Mouse (Mus musculus): ENCODE measurements at regions not wholly inside any gene's neighbourhood (a gene's known extent, or its start where the extent isn't known, plus 50 kb on each side); places are given as distances from the start of the nearest gene placed in this dataset.

DNA sequence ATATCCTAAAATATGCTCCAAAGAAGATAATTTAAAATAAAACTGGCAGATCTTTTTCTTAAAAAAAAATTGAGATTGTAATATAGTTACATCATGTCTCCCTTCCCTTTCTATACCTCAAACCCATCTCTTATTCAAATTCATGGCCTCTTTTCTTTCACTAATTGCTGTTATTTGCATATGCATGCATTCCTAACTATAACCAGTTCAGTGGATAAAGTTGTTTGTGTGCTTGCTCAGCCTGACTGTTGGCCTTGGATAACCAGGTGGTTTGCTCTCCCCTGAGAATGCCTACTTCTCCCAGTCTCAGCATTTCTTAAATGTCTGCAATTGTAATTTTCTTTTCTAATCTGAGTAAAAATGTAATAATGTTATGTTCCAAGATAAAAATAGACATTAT lies 2154.8 kb downstream of the 4930444P10Rik start:
- DNase-seq, result no peak

DNA sequence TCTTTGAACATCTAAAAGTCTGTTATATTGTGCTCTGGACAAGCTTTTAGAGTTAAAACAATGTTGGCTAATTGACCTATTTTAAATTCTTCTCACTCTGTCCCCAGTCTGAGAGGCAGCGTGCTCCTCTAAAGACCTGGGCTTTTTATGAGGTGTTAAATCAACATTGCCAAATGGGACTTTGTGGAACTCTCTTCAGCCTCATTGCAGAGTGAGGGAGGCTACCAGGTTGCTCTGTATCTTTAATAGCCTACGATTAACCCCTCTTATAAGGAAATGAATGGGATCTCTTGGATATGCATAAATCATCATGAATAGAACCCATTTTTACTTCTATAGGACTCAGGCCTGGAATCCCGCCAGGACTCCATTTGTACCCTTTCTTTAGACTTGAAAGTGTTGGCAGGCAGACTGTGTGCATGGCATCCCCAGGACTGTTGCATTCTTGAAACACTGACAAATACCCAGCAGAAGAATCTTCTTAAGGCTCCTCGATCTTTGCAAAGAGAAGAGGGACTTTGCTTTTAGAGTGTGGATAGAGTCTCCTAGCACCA lies 2157.1 kb downstream of the 4930444P10Rik start:
- DNase-seq, result peak; percentile 2 to 5

DNA sequence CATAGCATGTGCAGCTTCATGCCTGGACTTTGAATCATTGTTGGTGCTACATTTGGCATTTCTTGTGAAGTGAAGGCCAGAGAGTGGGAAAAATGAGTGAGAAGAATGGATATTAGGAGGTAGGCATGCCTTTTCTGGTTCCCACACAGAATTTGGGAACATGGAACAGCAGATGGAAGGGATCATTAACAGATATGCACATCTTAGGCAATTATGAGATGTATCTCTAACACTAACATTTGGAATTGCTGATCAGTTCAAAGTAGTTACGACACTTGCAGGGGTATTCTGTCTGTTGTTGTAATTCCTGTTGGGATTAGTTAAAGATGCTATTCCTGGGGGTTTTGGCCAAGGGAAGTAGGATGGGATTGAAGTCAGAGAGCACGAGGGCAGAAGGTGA lies 2164.4 kb downstream of the 4930444P10Rik start:
- DNase-seq, result no peak

DNA sequence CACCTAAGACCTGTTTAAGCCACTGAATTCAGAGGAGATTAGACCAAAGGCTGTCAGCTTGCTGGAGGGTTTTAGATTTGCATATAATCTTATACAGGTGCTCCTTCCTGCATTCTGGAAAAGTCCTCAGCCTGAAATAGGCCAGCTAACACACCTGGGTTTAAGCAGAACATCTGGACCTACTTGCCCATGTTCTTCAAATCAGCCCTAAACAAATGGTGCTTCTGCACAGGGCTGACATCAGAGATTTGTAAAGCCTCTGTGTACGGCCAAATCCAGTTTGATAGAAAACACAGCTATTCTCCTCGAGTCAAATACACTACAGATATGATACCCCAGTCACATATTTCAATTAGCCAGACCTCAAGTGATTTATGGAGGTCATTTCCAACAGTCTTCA lies 2165.2 kb downstream of the 4930444P10Rik start:
- DNase-seq, result no peak

DNA sequence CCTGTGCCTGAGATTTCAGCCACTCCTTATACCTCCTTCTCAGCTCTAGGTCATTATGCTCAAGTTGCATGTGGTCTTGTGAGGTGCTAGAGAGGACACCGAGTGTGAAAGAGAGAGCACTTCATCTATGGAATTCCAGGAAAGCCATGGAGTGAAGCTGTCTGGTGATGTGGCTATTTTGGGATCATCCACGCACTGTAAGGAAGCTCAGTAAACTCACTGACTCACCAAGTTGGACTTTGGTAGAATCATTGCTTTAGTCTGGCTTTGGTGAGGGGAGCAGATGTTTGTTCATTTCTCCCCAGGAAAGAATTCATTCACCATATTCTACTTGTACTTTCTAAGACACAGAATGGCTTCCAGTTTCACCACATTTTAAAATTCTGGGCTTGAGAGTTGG lies 2167.1 kb downstream of the 4930444P10Rik start:
- no peak for DNase-seq

DNA sequence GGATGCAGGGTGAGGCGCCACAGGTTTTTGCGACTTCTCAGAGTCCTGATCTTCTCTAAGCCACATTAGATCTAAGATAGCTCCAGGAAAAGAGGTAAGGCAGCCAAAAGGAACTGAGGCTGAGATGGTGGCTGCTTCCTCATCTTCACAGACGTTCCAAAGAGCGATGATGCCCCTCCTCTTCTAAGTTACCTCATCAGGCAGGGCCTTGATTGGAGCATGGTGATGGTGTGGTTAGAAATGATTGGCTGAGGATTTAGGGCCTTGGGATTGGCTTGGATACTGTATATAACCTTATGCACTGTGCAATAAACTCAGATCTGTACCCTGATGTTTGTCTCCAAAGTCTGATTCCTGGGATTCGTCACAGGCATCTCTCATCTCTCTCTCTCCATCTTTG lies 2177.9 kb downstream of the 4930444P10Rik start:
- DNase-seq, result no peak

DNA sequence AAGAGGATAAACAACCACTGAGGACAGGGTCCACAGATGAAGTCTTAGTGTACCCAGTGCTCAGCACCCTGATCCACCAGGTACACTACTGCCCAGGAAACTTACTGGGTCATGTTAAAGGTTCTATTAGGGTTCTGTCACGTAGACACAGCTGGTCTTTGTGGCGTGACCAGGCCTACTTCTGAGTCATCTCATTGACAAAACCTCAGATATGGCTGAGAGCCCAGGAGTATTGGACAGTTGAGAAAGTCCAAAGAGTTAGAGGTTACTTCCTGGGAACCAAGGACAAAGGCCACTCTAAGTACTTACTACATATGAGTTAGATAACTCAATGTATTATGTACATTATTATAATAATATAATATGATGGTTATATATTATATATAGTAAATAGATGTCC lies 2214.0 kb downstream of the 4930444P10Rik start:
- no peak for DNase-seq

DNA sequence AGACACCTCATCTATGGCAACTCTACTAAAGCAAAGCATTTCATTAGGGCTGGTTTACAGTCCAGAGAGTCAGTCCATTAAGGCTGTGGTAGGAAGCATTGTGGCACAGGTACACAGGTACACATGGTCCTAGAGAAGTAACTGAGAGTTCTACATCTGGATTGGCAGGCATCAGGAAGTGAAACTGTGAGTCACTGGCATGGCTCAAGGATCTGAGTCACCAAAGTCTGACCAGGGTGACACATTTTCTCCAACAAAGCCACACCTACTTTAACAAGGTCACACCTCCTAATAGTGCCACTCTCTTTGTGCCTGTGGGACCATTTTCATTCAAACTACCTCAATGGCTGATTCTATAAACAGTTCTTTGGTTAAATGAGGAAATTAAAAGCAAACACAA lies 2219.2 kb downstream of the 4930444P10Rik start:
- DNase-seq, result no peak

DNA sequence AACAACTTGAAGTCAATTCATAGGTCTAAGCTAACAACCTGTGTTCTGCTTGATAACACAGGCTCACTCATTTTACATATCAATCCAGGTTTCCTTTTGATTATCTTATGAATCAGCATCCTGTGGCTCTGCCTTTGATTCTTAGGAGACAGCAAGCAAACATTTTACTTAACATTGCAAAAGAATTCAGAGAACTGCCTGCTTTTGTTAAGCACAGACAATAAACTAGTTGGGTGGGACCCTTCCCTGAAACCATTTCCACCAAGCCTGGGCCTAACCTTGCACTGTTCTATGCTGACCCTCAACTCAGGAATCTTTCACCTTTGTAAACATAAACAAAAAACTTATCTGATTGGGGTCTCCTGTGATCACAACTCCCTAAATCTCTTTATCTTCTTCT lies 2220.6 kb downstream of the 4930444P10Rik start:
- no peak for DNase-seq

DNA sequence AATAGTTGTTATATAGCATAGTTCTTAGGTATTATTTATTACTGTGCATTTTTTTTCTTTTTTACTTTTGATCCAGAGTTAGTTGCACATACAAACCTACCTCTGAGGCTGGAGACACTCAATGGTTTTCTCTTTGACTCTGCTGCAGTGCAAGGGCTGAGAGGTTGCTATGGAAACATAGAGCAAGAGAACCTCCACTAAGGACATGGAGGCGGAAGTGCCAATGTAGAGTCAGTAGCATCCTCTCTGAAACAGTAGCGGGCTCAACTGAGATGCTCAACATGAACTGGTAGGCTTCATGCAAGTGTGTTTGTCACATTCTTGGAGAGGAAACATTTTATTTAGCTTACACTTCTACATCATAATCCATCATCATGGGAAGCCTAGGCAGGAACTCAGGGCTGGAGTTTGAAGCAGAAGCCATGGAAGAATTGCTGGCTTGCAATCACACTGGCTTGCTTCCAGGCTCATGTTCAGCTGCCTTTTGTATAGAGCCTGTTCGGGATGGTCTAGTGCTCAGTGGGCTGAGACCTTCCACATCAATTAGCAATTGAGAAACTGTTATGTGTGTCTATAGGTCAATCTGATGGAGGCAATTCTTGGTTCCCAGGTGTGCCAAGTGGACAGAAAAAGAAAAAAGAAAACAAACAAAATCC lies 2222.4 kb downstream of the 4930444P10Rik start:
- peak; percentile 35 to 45 for DNase-seq

DNA sequence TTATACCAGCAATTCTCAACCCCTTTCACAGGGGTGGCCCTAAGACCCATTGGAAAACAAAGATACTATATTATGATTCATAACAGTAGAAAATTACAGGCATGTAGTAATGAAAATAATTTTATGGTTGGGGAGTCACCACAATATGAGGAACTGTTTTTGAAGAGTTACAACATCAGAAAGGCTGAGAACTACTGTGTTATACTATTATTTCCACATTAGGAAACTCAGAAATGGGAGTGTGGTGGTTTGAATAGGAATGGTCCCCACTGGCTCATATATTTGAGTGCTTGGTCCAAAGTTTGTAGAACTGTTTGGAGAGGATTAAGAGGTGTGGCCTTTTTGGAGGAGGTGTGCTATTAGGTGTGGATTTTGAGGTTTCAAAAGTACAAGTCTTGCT lies 2227.4 kb downstream of the 4930444P10Rik start:
- no peak for DNase-seq

DNA sequence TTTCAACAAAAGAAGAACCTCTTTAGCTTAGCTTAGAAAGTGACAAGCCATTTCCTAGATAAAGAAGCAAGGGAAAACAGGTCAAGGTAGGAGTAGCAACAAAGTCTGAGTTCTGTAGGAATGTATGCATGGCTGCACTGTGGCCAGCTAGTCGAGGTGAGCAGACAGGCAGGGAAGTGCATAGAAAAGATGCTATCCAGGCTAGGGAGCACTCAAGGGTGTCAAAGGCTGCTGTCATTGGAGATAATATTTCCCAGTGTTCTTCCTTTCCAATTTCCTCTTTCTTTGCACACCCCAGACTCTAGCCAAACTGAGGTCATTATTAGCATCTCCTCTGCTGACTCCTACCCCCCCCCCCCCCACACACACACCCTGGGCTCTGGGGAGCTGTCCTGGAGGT lies 2229.4 kb downstream of the 4930444P10Rik start:
- DNase-seq, result no peak

DNA sequence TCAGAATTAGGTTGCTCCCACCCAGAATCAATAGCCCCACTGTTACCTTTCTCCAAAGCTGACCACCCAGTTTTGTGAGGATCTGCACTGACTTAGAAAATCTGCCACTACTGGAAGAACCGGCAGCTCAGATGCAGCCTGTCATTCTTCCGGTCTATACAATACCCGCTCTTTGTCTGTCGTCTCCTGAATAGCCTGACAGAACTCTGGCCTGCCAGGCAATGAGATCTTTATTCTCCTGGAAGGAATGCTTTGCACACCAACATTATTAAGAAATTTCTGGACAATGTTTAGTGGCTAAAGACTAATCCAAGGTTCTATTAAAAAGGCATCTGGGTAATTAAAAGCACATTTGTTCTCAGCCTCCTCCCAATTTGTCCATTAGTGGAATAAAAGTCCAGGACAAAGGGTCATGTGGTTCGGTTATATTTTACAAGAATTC lies 2232.0 kb downstream of the 4930444P10Rik start:
- DNase-seq, result no peak

DNA sequence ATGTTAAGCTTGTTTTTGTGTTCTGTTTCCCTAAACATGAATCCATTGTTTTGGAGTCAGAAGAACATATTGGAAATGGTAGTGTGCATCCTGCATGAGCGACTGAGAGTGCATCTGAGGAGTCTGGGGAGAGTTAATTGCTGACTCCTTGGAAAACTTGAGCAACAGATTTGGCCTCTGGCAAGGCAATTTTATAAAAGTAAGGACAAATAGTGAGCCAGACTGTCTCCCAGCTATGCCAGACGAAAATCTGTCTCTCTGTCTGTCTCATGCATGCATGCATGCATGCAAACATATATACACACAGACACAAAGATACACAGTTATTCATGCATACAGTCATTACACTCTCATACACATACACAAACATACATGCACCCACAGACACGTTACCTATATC lies 2232.7 kb downstream of the 4930444P10Rik start:
- DNase-seq, result no peak

DNA sequence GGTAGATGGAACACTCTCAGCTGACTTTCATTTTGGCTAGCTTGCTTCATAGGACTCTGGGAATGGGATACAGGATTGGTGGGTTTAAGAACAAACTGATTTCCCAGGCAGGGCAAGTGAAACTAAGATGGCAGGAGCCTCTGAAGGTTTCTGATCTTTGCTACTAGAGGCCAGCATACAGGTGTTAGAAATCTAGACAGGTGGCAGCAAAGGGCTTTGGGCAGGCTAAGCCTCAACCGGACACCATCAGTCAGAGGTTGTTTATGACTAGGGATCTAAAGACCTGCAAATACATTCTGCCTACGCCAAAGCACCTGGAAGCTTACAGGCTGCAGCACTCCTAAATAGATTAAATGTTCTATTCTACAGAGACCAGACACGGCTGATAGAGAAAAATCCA lies 2233.4 kb downstream of the 4930444P10Rik start:
- peak in 1 of 2 experiments; percentile 9 for DNase-seq

DNA sequence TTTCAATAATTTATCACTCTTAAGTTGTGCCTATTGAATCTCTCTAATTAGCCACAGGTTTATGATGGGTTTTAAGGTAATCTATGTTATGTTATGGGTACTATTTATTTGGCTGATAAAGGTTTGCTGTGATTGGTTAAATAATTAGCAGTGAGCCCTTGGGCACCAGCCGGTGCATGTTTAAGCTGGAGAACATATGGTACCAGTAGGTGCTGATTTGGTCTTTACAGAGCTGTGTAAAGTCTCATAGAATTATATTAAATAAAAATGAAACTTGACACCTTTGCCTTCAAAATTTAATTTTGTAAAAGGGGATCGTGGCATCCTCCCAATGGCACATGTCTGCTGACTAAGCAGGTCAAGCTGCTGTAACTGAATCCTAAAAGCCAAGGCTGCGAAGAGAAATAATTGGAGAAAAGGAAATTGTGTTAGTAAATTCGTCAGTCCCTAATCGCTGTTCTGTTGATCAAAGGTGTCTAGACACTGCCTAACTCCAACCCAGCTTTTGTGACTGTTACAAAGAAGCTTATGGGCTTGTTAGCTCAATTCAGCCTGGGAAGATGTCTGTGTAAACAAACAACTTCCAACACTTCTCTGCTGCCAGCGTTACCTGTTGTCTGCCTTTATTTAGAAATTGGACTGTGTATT lies 2234.6 kb downstream of the 4930444P10Rik start:
- DNase-seq, result no peak

DNA sequence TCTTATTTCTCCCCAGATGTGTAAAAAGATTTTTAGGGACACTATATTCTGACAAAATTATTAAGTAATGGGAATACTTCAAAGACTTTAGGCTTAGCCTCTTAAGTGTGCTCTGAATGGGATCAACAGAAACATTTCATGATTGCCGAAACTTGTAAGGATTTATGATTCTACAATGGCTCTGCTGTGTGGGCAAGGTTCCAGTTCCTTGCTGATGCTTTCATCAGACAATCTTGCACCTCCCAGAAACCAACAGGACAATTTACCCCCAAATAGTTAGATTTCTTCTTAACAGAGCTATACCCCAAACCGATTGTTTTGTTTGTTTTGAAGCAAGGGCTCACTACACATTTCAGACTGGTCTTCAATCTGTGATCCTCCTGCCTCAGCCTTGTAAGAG lies 2236.1 kb downstream of the 4930444P10Rik start:
- no peak for DNase-seq

DNA sequence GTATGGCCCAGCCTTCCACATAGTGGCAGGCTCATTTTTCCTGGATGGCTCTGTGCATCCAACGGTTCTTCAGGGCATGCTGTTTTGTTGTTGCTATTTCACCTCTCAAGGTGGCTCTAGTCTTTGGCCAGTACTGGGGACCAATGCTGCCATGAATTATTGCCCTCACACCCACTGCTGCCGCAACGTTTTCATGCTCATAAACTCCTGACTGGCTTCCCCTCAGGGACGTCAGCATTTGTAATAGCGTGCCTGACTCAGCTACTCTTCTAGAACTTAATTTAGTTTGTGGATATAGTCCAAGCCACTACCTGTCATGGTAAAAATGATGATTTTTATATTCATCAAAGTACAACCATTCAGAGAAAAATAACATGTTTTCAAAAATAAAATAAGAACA lies 2242.0 kb downstream of the 4930444P10Rik start:
- DNase-seq, result no peak

DNA sequence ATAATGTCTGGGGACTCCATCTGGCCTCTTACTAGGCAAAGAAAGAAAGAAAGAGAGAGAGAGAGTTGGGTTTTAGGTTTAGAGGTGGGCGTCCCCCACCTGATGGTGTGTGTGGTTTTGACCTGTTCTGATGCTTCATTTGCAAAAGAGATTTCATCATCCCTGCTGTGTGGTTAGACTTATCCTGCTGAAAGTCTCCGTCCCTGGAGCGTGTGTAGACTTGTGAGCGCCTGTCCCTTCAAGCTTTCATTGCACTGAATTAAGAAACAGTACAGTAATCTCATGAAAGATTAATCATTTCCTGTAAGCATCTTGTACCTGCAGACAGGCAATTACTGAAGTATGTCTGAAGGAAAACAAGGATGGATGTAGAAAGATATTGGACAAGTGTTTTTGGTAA lies 2244.1 kb downstream of the 4930444P10Rik start:
- DNase-seq, result no peak

DNA sequence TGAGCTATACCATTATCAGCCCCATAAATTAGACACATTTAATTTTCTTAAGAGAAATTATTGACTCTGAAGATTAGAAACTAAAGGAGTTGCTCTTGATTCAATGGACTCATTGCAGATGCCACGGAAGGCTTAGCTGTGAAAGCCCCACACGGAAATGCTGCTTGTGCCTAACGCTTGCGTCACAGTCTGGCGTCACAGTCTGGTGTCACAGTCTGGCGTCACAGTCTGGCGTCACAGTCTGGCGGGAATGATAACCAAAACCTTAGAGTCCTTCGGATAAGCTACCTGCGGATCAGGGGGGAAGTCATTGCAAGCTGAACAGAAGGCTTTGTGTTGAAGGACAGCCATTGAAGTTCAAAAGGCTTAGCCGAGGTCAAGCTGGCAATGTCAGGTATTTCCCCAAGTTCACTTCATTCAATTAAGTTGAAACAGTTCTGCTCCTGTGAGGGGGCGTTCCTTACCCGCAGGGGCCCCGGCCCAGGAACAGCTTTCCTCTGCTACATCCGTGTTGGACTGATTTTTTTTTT lies 2246.7 kb downstream of the 4930444P10Rik start:
- no peak for DNase-seq

DNA sequence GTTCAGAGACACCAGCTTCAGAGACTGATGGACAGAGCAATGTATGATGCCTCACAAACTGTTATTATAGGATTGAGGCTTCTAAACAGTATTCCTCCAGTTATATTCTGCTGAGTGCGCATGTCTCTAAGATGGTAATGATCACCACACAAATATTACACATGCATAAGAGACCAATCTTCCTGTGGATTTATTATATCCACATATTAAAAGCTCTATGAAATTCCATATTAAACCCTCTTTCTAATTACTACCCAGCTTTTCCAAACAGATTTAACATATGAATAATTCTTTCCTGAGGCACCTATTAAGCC lies 2252.9 kb downstream of the 4930444P10Rik start:
- no peak for DNase-seq

DNA sequence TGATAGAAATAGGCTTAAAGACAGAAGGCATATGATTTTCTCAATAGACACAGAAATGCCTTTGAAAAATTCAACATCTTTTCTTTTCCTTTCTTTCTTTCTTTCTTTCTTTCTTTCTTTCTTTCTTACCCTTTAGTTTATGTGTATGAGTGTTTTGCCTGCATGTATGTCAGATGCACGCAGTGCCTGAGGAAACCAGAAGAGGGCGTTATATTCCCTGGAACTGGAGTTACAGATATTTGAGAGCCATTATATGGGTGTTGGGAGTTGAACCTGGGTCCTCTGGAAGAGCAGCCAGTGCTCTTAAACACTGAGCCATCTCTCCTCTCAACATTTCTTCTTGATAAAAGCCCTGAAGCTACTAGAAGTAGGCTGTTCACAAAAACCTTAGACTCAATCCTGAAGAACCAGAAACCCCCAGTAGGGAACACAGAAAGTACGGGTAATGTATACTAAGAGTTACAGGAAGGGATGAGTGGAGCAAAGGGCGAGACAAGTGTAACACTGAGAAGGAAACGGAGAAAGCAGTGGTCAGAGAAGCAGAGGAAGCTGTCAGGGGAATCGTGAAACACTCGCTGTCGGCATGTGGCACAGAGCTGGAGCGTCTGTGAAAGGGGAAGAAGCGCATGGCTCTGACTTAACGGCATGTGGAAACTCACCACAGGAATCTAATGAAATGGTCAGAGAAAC lies 2253.4 kb downstream of the 4930444P10Rik start:
- DNase-seq, result no peak
